Mouse (Mus musculus) monocyte, adult 5-6 weeks (primary cell): ENCODE results near the gene Cyp2b13. TPM values are rescaled to one million over a fixed set of nuclear protein-coding genes. Genes with fewer than 3 reads are reported as not detected.
"Not testable (repeated sequence)": the region's sequence is repeated elsewhere in the genome, so short reads cannot be mapped to it uniquely, and the experiment has no call there.

Source experiments
- ATAC-seq: fragments of 153-309, 156-312 bp; replicated peaks from 2 replicates; pipeline ENCODE4 v1.8.0; 2017; ENCODE audit warnings: mild to moderate bottlenecking; ENCODE audit not compliant: low TSS enrichment, insufficient number of reproducible peaks, severe bottlenecking, poor library complexity, low FRiP score
- total RNA-seq: library from RNA; stranded (forward); fragments of 200-1000, 200-491, 200-594 nt; gene quantifications from 3 replicates; pipeline ENCODE4 v1.2.3, GENCODE M21; 2017

Cyp2b13 gene
- total RNA-seq, result not detected in 3 replicates

GRCm38 (mm10) chr7:26061197-26061596, at the start of gene Cyp2b13:
TSS of gene Cyp2b13 (plus strand) at chr7:26061497.
- not testable (repeated sequence) for ATAC-seq

DNA sequence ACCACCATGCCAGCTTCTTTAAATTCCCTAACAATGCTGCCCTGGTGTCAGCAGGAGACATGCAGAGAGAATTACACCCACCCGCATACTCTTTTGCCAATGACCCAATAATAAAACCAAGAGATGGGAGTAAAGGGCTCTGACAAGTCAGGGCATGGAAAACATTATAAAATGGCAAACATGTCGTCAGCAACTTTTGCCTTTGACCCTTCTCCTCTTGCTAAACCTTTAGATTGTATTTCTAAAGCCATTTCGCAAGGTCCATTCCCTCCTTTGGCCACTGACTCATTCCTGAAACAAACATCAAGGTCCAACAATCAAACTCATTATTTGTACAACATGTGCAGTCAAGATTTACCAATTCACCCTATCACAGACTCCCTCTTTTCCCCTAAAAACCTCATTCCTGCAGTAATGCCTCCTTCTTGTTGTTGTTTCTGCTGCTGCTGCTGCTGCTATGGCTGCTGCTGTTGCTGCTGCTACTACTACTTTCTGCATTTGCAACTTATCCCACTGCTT, 41.4 kb upstream of the Cyp2b13 start:
- ATAC-seq, result not testable (repeated sequence)

- not testable (repeated sequence) for ATAC-seq
These were observed 6.2 kb upstream of the Cyp2b13 start for GRCm38 (mm10) chr7:26054885-26055630.

DNA sequence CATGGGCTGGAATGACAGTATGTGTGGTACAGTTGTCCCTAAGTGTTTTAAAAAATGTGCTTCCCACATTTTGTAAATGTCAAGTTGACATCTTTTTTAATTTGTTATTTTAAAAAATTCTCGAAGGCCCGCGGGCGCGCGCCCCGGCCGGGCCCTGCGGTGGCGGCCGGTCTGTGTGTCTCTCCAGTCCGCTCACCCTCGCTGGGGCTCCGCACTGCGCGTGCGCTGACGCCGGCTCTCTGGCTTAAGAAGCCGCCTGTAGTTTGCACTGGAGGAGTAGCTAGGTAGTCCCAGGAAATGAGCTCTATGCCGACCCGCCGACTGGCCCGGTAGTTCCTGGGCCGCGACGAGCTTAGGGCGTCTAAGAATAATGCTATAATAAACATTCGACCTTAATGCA, 10.4 kb downstream of the Cyp2b13 start:
- ATAC-seq, result not testable (repeated sequence)

DNA sequence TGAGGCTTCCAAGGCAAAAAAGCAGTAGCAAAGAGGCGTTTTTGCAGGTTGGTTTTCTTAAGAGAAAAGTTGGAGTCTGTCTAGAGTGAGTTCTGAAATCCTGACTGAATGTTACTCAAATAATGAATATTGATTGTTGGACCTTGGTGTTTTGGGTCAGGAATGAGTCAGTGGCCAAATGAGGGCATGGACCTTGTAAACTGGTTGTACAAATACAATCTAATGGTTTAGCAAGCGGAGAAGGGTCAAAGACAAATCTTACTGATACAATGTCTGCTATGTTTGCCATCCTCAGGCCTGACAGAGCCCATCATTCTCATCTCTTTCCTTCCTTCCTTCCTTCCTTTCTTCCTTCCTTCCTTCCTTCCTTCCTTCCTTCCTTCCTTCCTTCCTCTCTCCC, 21.3 kb downstream of the Cyp2b13 start:
- ATAC-seq, result no peak

- no peak for ATAC-seq
These were observed 26.1 kb downstream of the Cyp2b13 start for GRCm38 (mm10) chr7:26087391-26087790.

DNA sequence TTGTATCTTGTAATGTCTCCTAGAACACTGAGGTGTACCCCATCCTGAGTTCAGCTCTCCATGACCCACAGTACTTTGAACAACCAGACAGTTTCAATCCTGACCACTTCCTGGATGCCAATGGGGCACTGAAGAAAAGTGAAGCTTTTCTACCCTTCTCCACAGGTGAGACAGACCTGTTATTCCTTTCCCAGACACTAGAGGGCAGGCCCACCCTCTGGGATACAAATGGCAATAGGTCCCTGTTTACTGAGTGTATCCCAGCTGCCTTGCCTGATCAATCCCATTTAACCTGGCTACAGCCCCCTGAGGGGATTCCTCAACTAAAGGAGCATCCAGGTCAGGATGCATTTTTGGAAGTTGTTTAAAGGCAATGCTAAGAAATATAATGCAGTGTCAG, 27.3 kb downstream of the Cyp2b13 start:
- not testable (repeated sequence) for ATAC-seq

DNA sequence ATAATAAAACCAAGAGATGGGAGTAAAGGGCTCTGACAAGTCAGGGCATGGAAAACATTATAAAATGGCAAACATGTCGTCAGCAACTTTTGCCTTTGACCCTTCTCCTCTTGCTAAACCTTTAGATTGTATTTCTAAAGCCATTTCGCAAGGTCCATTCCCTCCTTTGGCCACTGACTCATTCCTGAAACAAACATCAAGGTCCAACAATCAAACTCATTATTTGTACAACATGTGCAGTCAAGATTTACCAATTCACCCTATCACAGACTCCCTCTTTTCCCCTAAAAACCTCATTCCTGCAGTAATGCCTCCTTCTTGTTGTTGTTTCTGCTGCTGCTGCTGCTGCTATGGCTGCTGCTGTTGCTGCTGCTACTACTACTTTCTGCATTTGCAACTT, 78.3 kb downstream of the Cyp2b13 start:
- not testable (repeated sequence) for ATAC-seq

DNA sequence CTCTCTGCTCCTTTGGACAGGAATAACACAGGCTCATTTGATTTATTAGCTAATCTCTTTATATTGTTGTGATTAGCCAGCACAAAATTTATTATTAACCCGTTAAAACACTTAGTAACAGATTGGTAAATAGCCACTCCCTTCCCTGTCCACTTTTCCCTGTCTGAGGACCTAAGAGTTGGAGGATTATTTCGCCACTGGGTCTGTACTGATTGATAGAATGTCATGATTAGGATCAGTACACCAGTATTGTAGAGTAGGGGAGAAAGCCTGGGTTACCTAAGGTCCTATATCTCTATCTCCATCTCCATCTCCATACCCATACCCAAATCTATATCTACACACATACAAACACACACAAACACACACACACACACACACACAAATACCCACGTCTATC, 82.4 kb downstream of the Cyp2b13 start:
- ATAC-seq, result not testable (repeated sequence)

Other genes starting within 250 kb of the Cyp2b13 start
- gene Cyp2s1, start 244.6 kb upstream of the Cyp2b13 start, total RNA-seq, result not detected in 3 replicates
- not detected in 3 replicates for gene Cyp2b10, start 163.9 kb upstream of the Cyp2b13 start, total RNA-seq
- gene Cyp2b9, start 111.9 kb downstream of the Cyp2b13 start, total RNA-seq, result not detected in 3 replicates
- gene Vmn1r184, start 198.8 kb downstream of the Cyp2b13 start, total RNA-seq, result not detected in 3 replicates
- not detected in 3 replicates for gene Cyp2a4, start 245.7 kb downstream of the Cyp2b13 start, total RNA-seq